Mouse (Mus musculus) mouse trophoblast stem cell (cell line): ENCODE data around the gene Eci1.

Experiments
- in situ Hi-C, 2 experiments: fragments of 300-500 bp; cut with MseI, MboI; formaldehyde crosslinking; loops; 2 replicates in 1 of 2; 3 replicates in 1 of 2; pipeline ENCODE4 v1.15.1; 2025

Eci1 gene

GRCm38 (mm10) chr17:24473612-24474275 is 47.3 kb downstream of the Eci1 start, which contains the start of gene Bricd5:
Gene Bricd5, plus strand, starts transcription at chr17:24473884.
- in situ Hi-C loops, result no loop called here

- in situ Hi-C loops, result no loop called here
These were observed 48.1 kb downstream of the Eci1 start for GRCm38 (mm10) chr17:24474557-24474956.

- in situ Hi-C loops, result no loop called here
These were observed 49.1 kb downstream of the Eci1 start for GRCm38 (mm10) chr17:24475586-24475985.

- in situ Hi-C loops, result no loop called here
These were observed 49.8 kb downstream of the Eci1 start for GRCm38 (mm10) chr17:24476022-24476776.

- in situ Hi-C loops, result no loop called here
These were observed 50.9 kb downstream of the Eci1 start for GRCm38 (mm10) chr17:24477053-24477984.

GRCm38 (mm10) chr17:24477985-24478600 is 51.7 kb downstream of the Eci1 start:
- in situ Hi-C loops, result no loop called here

- in situ Hi-C loops, result no loop called here
These were observed 52.4 kb downstream of the Eci1 start, which contains the start of gene Mlst8 for GRCm38 (mm10) chr17:24478663-24479380. Gene Mlst8, minus strand, starts transcription at chr17:24479078.

- in situ Hi-C loops, result no loop called here
These were observed 53.0 kb downstream of the Eci1 start for GRCm38 (mm10) chr17:24479431-24479830.

- in situ Hi-C loops, result no loop called here
These were observed 53.9 kb downstream of the Eci1 start for GRCm38 (mm10) chr17:24480201-24480826.

- in situ Hi-C loops, result no loop called here
These were observed 54.8 kb downstream of the Eci1 start for GRCm38 (mm10) chr17:24481027-24481815.

- in situ Hi-C loops, result no loop called here
These were observed 57.1 kb downstream of the Eci1 start for GRCm38 (mm10) chr17:24483495-24483894.

- in situ Hi-C loops, result no loop called here
These were observed 58.8 kb downstream of the Eci1 start for GRCm38 (mm10) chr17:24485090-24485860.

GRCm38 (mm10) chr17:24488186-24488661 is 61.8 kb downstream of the Eci1 start, which contains the start of gene Caskin1:
Gene Caskin1, plus strand, starts transcription at chr17:24488601.
- in situ Hi-C loops, result no loop called here

- in situ Hi-C loops, result no loop called here
These were observed 62.3 kb downstream of the Eci1 start for GRCm38 (mm10) chr17:24488662-24489264.
